In the genomic region with DNA sequence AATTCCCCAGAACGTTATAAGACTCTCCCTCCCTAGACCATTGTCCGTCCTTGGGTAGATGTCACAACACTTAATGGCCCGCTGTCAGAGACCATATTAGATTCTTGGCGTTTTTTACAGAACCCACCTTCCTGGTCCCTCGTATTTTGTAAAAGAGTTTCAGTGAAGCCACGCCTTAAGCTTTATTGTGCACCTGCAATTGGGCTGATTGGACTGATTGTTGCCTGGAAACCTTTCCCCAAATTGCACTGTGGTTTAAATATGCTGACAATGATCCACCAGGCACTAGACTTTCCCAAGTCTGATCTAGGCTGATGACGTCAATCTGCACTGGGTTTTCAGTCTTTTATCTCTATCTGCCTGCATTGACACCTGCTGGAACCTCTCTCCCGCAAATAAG, we compare ENCODE assay signal across 20 mouse cellular contexts.
DNase-seq lines count a peak whose midpoint lies in the region; ATAC-seq lines count a peak whose summit lies in the region.
"Had no signal": no experiment of that assay in that cellular context is flagged by ENCODE, and none has a peak within 500 bp of the region (broad histone marks: within the 10 kb centered on the region; RNA-seq: fewer than 3 reads in every experiment).

No protein-coding gene starts in this region.

- peak; percentile 27 for DNase-seq in CD4-positive, CD25-positive, alpha-beta regulatory T cell, adult 2 months (ENCODE audit: low read depth, low spot score)
- DNase-seq in thymus, postnatal 0 days (ENCODE audit: low spot score): peak; percentile 66
- no peak for DNase-seq in thymus, postnatal 10 days (ENCODE audit: low spot score in 2 of 2)
- DNase-seq in ZHBTc4 (ENCODE audit: low read depth, low spot score) (peak; percentile 56), liver (no peak)
- DNase-seq in large intestine, adult 2 months (ENCODE audit: low read depth, low spot score): peak; percentile 61
- no peak for DNase-seq in frontal cortex, postnatal 36 days (ENCODE audit: low spot score in 2 of 2)
- DNase-seq: adrenal gland, adult 2 months; adrenal gland, postnatal 25 days; B cell, adult 2 months; cerebellum, adult 18-20 months; cerebellum, adult 9-11 months; cerebellum, postnatal 36 days; gastrocnemius, postnatal 25 days; heart, adult 11 months; heart, postnatal 36 days; kidney, adult 11 months had no signal

- no peak for ATAC-seq in CD4-positive, CD25-positive, alpha-beta regulatory T cell, adult 4 months
- ATAC-seq: forebrain, embryonic 16.5 days; hindbrain, embryonic 16.5 days had no signal

- 29% methylated on average over 8 of the region's 8 CpGs for WGBS in large intestine, adult 2 months

Comparison
In these comparisons a context has a peak if more than half of its experiments do, and no peak if none do; other contexts are left out.
1. DNase-seq: peak in CD4-positive, CD25-positive, alpha-beta regulatory T cell, adult 2 months (single experiment), thymus, postnatal 0 days (single experiment), ZHBTc4 (single experiment) and large intestine, adult 2 months (single experiment); none in thymus, postnatal 10 days (0 of 2), liver (single experiment) and frontal cortex, postnatal 36 days (0 of 2).